Mouse (Mus musculus) limb, embryonic 15.5 days (tissue): Measurements from ENCODE around the gene Anapc7. TPM values are rescaled to one million over a fixed set of nuclear protein-coding genes. Genes with fewer than 3 reads are reported as not detected.
"Not testable (repeated sequence)": the region's sequence is repeated elsewhere in the genome, so short reads cannot be mapped to it uniquely, and the experiment has no call there.

Experiments used
- ATAC-seq: fragments of 200-750 bp; cut with Nextera tagmentation; 2 replicates; pipeline ENCODE4 v1.8.0; 2017; ENCODE audit warnings: low read depth, moderate TSS enrichment; ENCODE audit not compliant: insufficient number of reproducible peaks, low FRiP score, low TSS enrichment
- H3K27ac ChIP-seq: fragments of 300-500 bp; sonication (generic); 2 replicates; pipeline ENCODE4 v1.5.1; 2015; ENCODE audit warnings: moderate library complexity, mild to moderate bottlenecking, inconsistent platforms
- H3K27me3 ChIP-seq: fragments of 300-500 bp; sonication (generic); 2 replicates; pipeline ENCODE4 v1.6.1; 2015; ENCODE audit warnings: inconsistent platforms
- H3K36me3 ChIP-seq: fragments of 300-500 bp; sonication (generic); 2 replicates; pipeline ENCODE4 v1.6.1; 2015; ENCODE audit warnings: inconsistent platforms
- H3K4me1 ChIP-seq: fragments of 300-500 bp; sonication (generic); 2 replicates; pipeline ENCODE4 v1.6.1; 2015; ENCODE audit warnings: inconsistent platforms
- H3K4me2 ChIP-seq: fragments of 300-500 bp; sonication (generic); 2 replicates; pipeline ENCODE4 v1.6.1; 2015; ENCODE audit warnings: mild to moderate bottlenecking, inconsistent platforms
- H3K4me3 ChIP-seq: fragments of 300-500 bp; sonication (generic); 2 replicates; pipeline ENCODE4 v1.5.1; 2015; ENCODE audit warnings: mild to moderate bottlenecking, inconsistent platforms
- H3K9ac ChIP-seq: fragments of 300-500 bp; sonication (generic); 2 replicates; pipeline ENCODE4 v1.6.1; 2015; ENCODE audit warnings: inconsistent platforms
- H3K9me3 ChIP-seq: fragments of 300-500 bp; sonication (generic); 2 replicates; pipeline ENCODE4 v1.6.1; 2016; ENCODE audit warnings: inconsistent platforms
- WGBS: fragments of 180-500 bp; shearing (Covaris S2); methylation state at CpG from one replicate; pipeline ENCODE4 v1.1.7; 2015; 5-methylcytosine and 5-hydroxymethylcytosine counted together
- polyA plus RNA-seq: library from polyadenylated mRNA; unstranded; fragments of >200 nt; fragmentation: Nextera tagmentation; extraction: Ambion mirVana; gene quantifications from 2 replicates; pipeline ENCODE4 v1.2.1, GENCODE M21; 2015

Gene Anapc7
- polyA plus RNA-seq, 1 experiment from 2014 or later = 40.2 TPM

- WGBS = 90% methylated on average over 3 of the region's 3 CpGs
- no peaks in the 10 kb centered on the region for H3K9me3 ChIP-seq
- no peak overlapping the region for H3K9ac ChIP-seq
- H3K4me1 ChIP-seq = no peaks in the 10 kb centered on the region
- no peak overlapping the region for H3K4me2 ChIP-seq
- no peak overlapping the region for H3K27ac ChIP-seq
- no peak overlapping the region for H3K4me3 ChIP-seq
- peaks cover 83% of the 10 kb centered on the region for H3K36me3 ChIP-seq
- no peak for ATAC-seq
- no peaks in the 10 kb centered on the region for H3K27me3 ChIP-seq
These were observed 33.4 kb downstream of the Anapc7 start for GRCm38 (mm10) chr5:122454883-122455282.

GRCm38 (mm10) chr5:122455584-122455983, 34.1 kb downstream of the Anapc7 start:
- H3K27me3 ChIP-seq = no peaks in the 10 kb centered on the region
- H3K9ac ChIP-seq = no peak overlapping the region
- H3K4me1 ChIP-seq = no peaks in the 10 kb centered on the region
- no peak for ATAC-seq
- no peak overlapping the region for H3K4me2 ChIP-seq
- H3K36me3 ChIP-seq = peaks cover 90% of the 10 kb centered on the region
- no peak overlapping the region for H3K27ac ChIP-seq
- H3K4me3 ChIP-seq = no peak overlapping the region
- 90% methylated on average over 3 of the region's 3 CpGs for WGBS
- H3K9me3 ChIP-seq = no peaks in the 10 kb centered on the region

GRCm38 (mm10) chr5:122457054-122457453, 35.6 kb downstream of the Anapc7 start:
- not testable (repeated sequence) for H3K27me3 ChIP-seq, H3K4me3 ChIP-seq, H3K9ac ChIP-seq, H3K4me1 ChIP-seq, H3K4me2 ChIP-seq, H3K9me3 ChIP-seq, ATAC-seq, H3K27ac ChIP-seq
- H3K36me3 ChIP-seq = peaks cover 99% of the 10 kb centered on the region
- 81% methylated on average over 9 of the region's 9 CpGs for WGBS

GRCm38 (mm10) chr5:122458066-122458465, 36.6 kb downstream of the Anapc7 start:
- H3K4me1 ChIP-seq = no peaks in the 10 kb centered on the region
- H3K36me3 ChIP-seq = peaks cover 99% of the 10 kb centered on the region
- no peak overlapping the region for H3K4me2 ChIP-seq
- ATAC-seq = no peak
- no peaks in the 10 kb centered on the region for H3K27me3 ChIP-seq
- WGBS = 85% methylated on average over 4 of the region's 4 CpGs
- H3K4me3 ChIP-seq = no peak overlapping the region
- H3K9ac ChIP-seq = no peak overlapping the region
- H3K9me3 ChIP-seq = no peaks in the 10 kb centered on the region
- no peak overlapping the region for H3K27ac ChIP-seq

GRCm38 (mm10) chr5:122459335-122459734, 37.8 kb downstream of the Anapc7 start:
- H3K27me3 ChIP-seq = no peaks in the 10 kb centered on the region
- H3K36me3 ChIP-seq = peaks cover 99% of the 10 kb centered on the region
- no peak overlapping the region for H3K27ac ChIP-seq
- no peak overlapping the region for H3K4me2 ChIP-seq
- no peak overlapping the region for H3K9ac ChIP-seq
- H3K4me3 ChIP-seq = no peak overlapping the region
- no peak for ATAC-seq
- H3K9me3 ChIP-seq = no peaks in the 10 kb centered on the region
- no peaks in the 10 kb centered on the region for H3K4me1 ChIP-seq
- WGBS = 95% methylated on average over 5 of the region's 5 CpGs

GRCm38 (mm10) chr5:122460656-122461055, 39.2 kb downstream of the Anapc7 start:
- H3K27me3 ChIP-seq = no peaks in the 10 kb centered on the region
- no peaks in the 10 kb centered on the region for H3K4me1 ChIP-seq
- H3K9me3 ChIP-seq = no peaks in the 10 kb centered on the region
- H3K4me2 ChIP-seq = no peak overlapping the region
- ATAC-seq = no peak
- H3K36me3 ChIP-seq = peaks cover 99% of the 10 kb centered on the region
- no peak overlapping the region for H3K9ac ChIP-seq
- H3K27ac ChIP-seq = no peak overlapping the region
- H3K4me3 ChIP-seq = no peak overlapping the region
- 79% methylated on average over 11 of the region's 11 CpGs for WGBS

GRCm38 (mm10) chr5:122461431-122461830, 39.9 kb downstream of the Anapc7 start:
- H3K9ac ChIP-seq = no peak overlapping the region
- no peak overlapping the region for H3K4me3 ChIP-seq
- no peak for ATAC-seq
- H3K27ac ChIP-seq = no peak overlapping the region
- peaks cover 99% of the 10 kb centered on the region for H3K36me3 ChIP-seq
- H3K4me2 ChIP-seq = no peak overlapping the region
- no peaks in the 10 kb centered on the region for H3K4me1 ChIP-seq
- H3K9me3 ChIP-seq = no peaks in the 10 kb centered on the region
- 91% methylated on average over 9 of the region's 9 CpGs for WGBS
- no peaks in the 10 kb centered on the region for H3K27me3 ChIP-seq

GRCm38 (mm10) chr5:122471658-122472057, 50.2 kb downstream of the Anapc7 start:
- Histone ChIP-seq H3K4me2 (no peak overlapping the region), H3K27ac (no peak overlapping the region), H3K9ac (no peak overlapping the region), H3K36me3 (peaks cover 83% of the 10 kb centered on the region), H3K9me3 (no peaks in the 10 kb centered on the region), H3K4me1 (no peaks in the 10 kb centered on the region), H3K4me3 (no peak overlapping the region), H3K27me3 (no peaks in the 10 kb centered on the region)
- WGBS = 81% methylated on average over 5 of the region's 5 CpGs
- no peak for ATAC-seq

- H3K9ac ChIP-seq = no peak overlapping the region
- peaks cover 63% of the 10 kb centered on the region for H3K36me3 ChIP-seq
- no peaks in the 10 kb centered on the region for H3K27me3 ChIP-seq
- no peak overlapping the region for H3K4me3 ChIP-seq
- no peak overlapping the region for H3K27ac ChIP-seq
- H3K4me2 ChIP-seq = no peak overlapping the region
- no peaks in the 10 kb centered on the region for H3K9me3 ChIP-seq
- WGBS = 78% methylated on average over 4 of the region's 4 CpGs
- no peaks in the 10 kb centered on the region for H3K4me1 ChIP-seq
- ATAC-seq = no peak
These were observed 53.3 kb downstream of the Anapc7 start for GRCm38 (mm10) chr5:122474643-122475363.

GRCm38 (mm10) chr5:122476078-122476477, 54.6 kb downstream of the Anapc7 start:
- 71% methylated on average over 3 of the region's 3 CpGs for WGBS

GRCm38 (mm10) chr5:122477492-122477891, 56.0 kb downstream of the Anapc7 start:
- 82% methylated on average over 3 of the region's 3 CpGs for WGBS
- Histone ChIP-seq H3K9ac (no peak overlapping the region), H3K4me3 (no peak overlapping the region), H3K27me3 (no peaks in the 10 kb centered on the region), H3K9me3 (no peaks in the 10 kb centered on the region), H3K27ac (no peak overlapping the region), H3K4me2 (no peak overlapping the region), H3K36me3 (peaks cover 60% of the 10 kb centered on the region), H3K4me1 (no peaks in the 10 kb centered on the region)
- no peak for ATAC-seq

More at GRCm38 (mm10) chr5:122476078-122476477, 54.6 kb downstream of the Anapc7 start:
- Histone ChIP-seq H3K27me3 (no peaks in the 10 kb centered on the region), H3K27ac (no peak overlapping the region), H3K9ac (no peak overlapping the region), H3K9me3 (no peaks in the 10 kb centered on the region), H3K36me3 (peaks cover 59% of the 10 kb centered on the region), H3K4me1 (no peaks in the 10 kb centered on the region), H3K4me3 (no peak overlapping the region), H3K4me2 (no peak overlapping the region)
- ATAC-seq = no peak

- no peaks in the 10 kb centered on the region for H3K9me3 ChIP-seq
- H3K36me3 ChIP-seq = peaks cover 62% of the 10 kb centered on the region
- no peak overlapping the region for H3K27ac ChIP-seq
- no peak overlapping the region for H3K4me2 ChIP-seq
- H3K9ac ChIP-seq = no peak overlapping the region
- H3K4me1 ChIP-seq = no peaks in the 10 kb centered on the region
- WGBS = 62% methylated on average over 2 of the region's 2 CpGs
- no peaks in the 10 kb centered on the region for H3K27me3 ChIP-seq
- ATAC-seq = no peak
- no peak overlapping the region for H3K4me3 ChIP-seq
These were observed 57.6 kb downstream of the Anapc7 start for GRCm38 (mm10) chr5:122479131-122479530.

GRCm38 (mm10) chr5:122481844-122482243, 60.4 kb downstream of the Anapc7 start:
- H3K9me3 ChIP-seq = no peaks in the 10 kb centered on the region
- H3K36me3 ChIP-seq = peaks cover 67% of the 10 kb centered on the region
- no peak overlapping the region for H3K27ac ChIP-seq
- H3K9ac ChIP-seq = no peak overlapping the region
- WGBS = 42% methylated on average over 5 of the region's 5 CpGs
- no peak for ATAC-seq
- H3K4me3 ChIP-seq = no peak overlapping the region
- H3K4me1 ChIP-seq = no peaks in the 10 kb centered on the region
- H3K27me3 ChIP-seq = no peaks in the 10 kb centered on the region
- no peak overlapping the region for H3K4me2 ChIP-seq
